9 mouse cellular contexts compared by ENCODE assay signal in genomic region chr9:77381565-77381964, GRCm38 (mm10). TPM values are rescaled to one million over a fixed set of nuclear protein-coding genes. Genes with fewer than 3 reads are reported as not detected.
DNase-seq lines count a peak whose midpoint lies in the region; ATAC-seq lines count a peak whose summit lies in the region.
"Had no signal": no experiment of that assay in that cellular context is flagged by ENCODE, and none has a peak within 500 bp of the region (broad histone marks: within the 10 kb centered on the region; RNA-seq: fewer than 3 reads in every experiment).

No protein-coding gene starts in this region.

- DNase-seq in kidney, adult 11 months, result peak; percentile 55
- peak; percentile 80 for DNase-seq in adrenal gland, adult 2 months
- DNase-seq in embryo, embryonic 11 days, result peak; percentile 73
- peak; percentile 72 to 84 for DNase-seq in heart, postnatal 10 days
- peak; percentile 39 to 84 for DNase-seq in left cerebral cortex, postnatal 14 days (ENCODE audit: low spot score in 2 of 2)
- DNase-seq in neural tube, embryonic 11.5 days (ENCODE audit: low spot score), result peak; percentile 74
- peak; percentile 44 to 50 for DNase-seq in thymus, postnatal 36 days

- H3K27ac ChIP-seq in kidney, embryonic 15.5 days, result no peak overlapping the region
- no peak overlapping the region for H3K27ac ChIP-seq in neural tube, embryonic 11.5 days (ENCODE audit: low read depth, low read length)
- H3K27ac ChIP-seq: embryonic facial prominence, embryonic 13.5 days had no signal

- H3K4me2 ChIP-seq in kidney, embryonic 15.5 days, result no peak overlapping the region
- no peak overlapping the region for H3K4me2 ChIP-seq in neural tube, embryonic 11.5 days (ENCODE audit: low read depth)
- H3K4me2 ChIP-seq: embryonic facial prominence, embryonic 13.5 days had no signal

- H3K27me3 ChIP-seq in kidney, embryonic 15.5 days, result no peaks in the 10 kb centered on the region
- no peaks in the 10 kb centered on the region for H3K27me3 ChIP-seq in neural tube, embryonic 11.5 days (ENCODE audit: control insufficient read depth, insufficient read depth, low read length)
- H3K27me3 ChIP-seq: embryonic facial prominence, embryonic 13.5 days had no signal

- no peaks in the 10 kb centered on the region for H3K9me3 ChIP-seq in kidney, embryonic 15.5 days (replicated peaks)
- H3K9me3 ChIP-seq in neural tube, embryonic 11.5 days (ENCODE audit: control insufficient read depth, low read length), result no peaks in the 10 kb centered on the region
- H3K9me3 ChIP-seq: embryonic facial prominence, embryonic 13.5 days had no signal

- no peak overlapping the region for H3K9ac ChIP-seq in kidney, embryonic 15.5 days
- H3K9ac ChIP-seq in neural tube, embryonic 11.5 days (ENCODE audit: low read length), result no peak overlapping the region
- H3K9ac ChIP-seq: embryonic facial prominence, embryonic 13.5 days had no signal

- WGBS in kidney, embryonic 15.5 days, result 15% methylated on average over 5 of the region's 5 CpGs
- 20% methylated on average over 5 of the region's 5 CpGs for WGBS in neural tube, embryonic 11.5 days

- H3K4me3 ChIP-seq in kidney, embryonic 15.5 days (replicated peaks), result no peak overlapping the region
- H3K4me3 ChIP-seq in neural tube, embryonic 11.5 days (ENCODE audit: low read depth, low read length), result no peak overlapping the region
- H3K4me3 ChIP-seq: embryonic facial prominence, embryonic 13.5 days had no signal

- no peak for ATAC-seq in kidney, embryonic 15.5 days (replicated peaks; ENCODE audit: low FRiP score)
- no peak for ATAC-seq in neural tube, embryonic 11.5 days (ENCODE audit: insufficient read depth, low FRiP score, low TSS enrichment)

- H3K4me1 ChIP-seq in kidney, embryonic 15.5 days, result 0 out of 2 replicates have a peak, but pooled peaks cover 2% of the 10 kb centered on the region
- no peaks in the 10 kb centered on the region for H3K4me1 ChIP-seq in neural tube, embryonic 11.5 days (ENCODE audit: control insufficient read depth, insufficient read depth, low read length)

- intact Hi-C loops in heart, postnatal 10 days (cut with DNase I), result loop anchor here (1.0 to 10.0 kb wide), 4 partner anchors 391 to 1107 kb away; no protein-coding TSS in a partner anchor
- intact Hi-C loops in left cerebral cortex, postnatal 14 days (cut with DNase I), result loop anchor here (2.0 to 10.0 kb wide), 3 partner anchors 391 to 1617 kb away; no protein-coding TSS in a partner anchor

- H3K36me3 ChIP-seq in kidney, embryonic 15.5 days, result no peaks in the 10 kb centered on the region
- H3K36me3 ChIP-seq in neural tube, embryonic 11.5 days (ENCODE audit: control insufficient read depth, insufficient read depth, low read length), result no peaks in the 10 kb centered on the region
- H3K36me3 ChIP-seq: embryonic facial prominence, embryonic 13.5 days had no signal

RNA-seq across cellular contexts. Expression of gene Mlip, which starts 28.8 kb away (rescaled TPM):
- polyA plus RNA-seq in kidney, embryonic 15.5 days (2015; fragmentation: Nextera tagmentation; extraction: Ambion mirVana), result 0.31 and 1.1 TPM in 2 replicates
- 1 to 10 TPM in 1 of 2 experiments, under 1 TPM in 1; 0.84 to 2.3 TPM for total RNA-seq in adrenal gland, adult 2 months (2021)
- not detected in 2 replicates for polyA plus RNA-seq in adrenal gland, adult 2 months (2012; rRNA removed)
- total RNA-seq in heart, postnatal 10 days (2021), result 100 to 1,000 TPM; 154 TPM
- 10 to 100 TPM; 81.2 to 93.9 TPM for total RNA-seq in left cerebral cortex, postnatal 14 days (2021)
- polyA plus RNA-seq in neural tube, embryonic 11.5 days (2014; fragmentation: Nextera tagmentation; extraction: Ambion mirVana), result not detected in 2 replicates

Comparison
In these comparisons a context has a peak if more than half of its experiments do, and no peak if none do; other contexts are left out.
1. RNA of gene Mlip, which starts 28.8 kb away (total RNA-seq): 154 TPM in heart, postnatal 10 days and 81.2 to 93.9 TPM in left cerebral cortex, postnatal 14 days; 0.84 to 2.3 TPM in adrenal gland, adult 2 months; every median in the first group is over 10 times any median in the second.
2. Peak in every context shown above with its lines, with median percentiles within 50 percentile points of each other: DNase-seq.